Mouse (Mus musculus): ENCODE measurements around the gene 5730409E04Rik.

DNA sequence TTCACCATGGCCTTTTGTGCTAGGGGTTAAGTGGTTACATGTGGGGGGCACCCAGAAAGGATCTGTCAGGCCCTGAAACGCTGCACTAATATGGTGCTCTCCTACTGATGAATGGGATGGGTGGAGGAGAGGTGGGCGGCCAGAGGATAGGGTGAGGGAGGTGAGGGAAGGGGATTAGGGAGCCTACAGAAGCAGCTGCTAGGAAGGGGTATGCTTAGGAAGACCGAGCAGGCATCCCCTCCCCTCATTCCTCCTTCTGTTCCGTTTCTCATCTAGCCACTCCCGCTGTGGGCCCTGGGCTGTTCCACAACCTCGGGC, 7.2 kb upstream of the 5730409E04Rik start:
- TF ChIP-seq POLR2A (IDR thresholded peaks at IDR 0.05; ENCODE audit: borderline replicate concordance, control insufficient read depth, low read depth, low read length) (no peak), CTCF (IDR thresholded peaks at IDR 0.05; ENCODE audit: control insufficient read depth, insufficient read depth, low read length) (no peak)
